Mouse (Mus musculus) frontal cortex, postnatal 25 days (tissue): ENCODE measurements at regions not wholly inside any gene's neighbourhood (a gene's known extent, or its start where the extent isn't known, plus 50 kb on each side); places are given as distances from the start of the nearest gene placed in this dataset.

Source experiments
- DNase-seq, 2 experiments: peaks; one replicate each; pipeline ENCODE4 v3.0.0; 2022; ENCODE audit warnings: low spot score in 2 of 2

DNA sequence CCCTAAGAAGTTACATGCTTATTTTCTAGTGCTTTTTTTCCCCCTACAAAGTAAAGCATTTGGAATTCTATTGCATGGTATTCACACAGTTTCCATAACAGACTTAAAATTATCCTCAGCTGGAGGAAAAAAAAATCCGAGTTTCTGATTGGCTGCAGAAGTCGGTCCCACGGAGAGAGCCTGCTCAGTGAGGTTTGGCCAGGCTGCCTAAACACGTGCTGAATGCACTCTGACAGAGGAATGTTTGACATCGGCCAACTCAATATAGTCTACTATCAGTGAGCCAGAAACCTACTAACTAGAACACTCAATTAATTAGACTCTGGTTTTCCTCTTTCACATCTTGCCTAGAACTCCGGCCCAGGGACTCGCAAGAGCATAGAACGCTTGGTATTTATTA is 204.9 kb downstream of the Rab11fip2 start:
- DNase-seq: no peak

DNA sequence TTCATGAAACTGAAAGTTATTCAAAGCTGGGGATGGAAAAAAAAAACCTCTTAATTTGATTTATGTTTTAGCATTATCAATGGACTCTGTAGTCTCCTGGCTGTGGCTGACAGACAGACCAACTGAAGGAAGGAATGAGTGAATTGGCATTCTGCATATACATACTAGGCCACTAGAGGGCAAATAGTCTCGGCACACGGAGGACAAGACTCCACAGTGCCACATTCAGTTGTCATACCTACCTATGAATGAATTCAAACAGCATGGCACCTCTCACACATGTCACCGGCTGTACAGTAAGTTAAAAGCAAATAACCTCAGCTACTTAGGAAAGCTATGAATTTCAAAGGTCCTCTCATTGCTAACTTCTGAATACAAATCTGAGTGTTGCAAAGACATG is 200.5 kb downstream of the Rab11fip2 start:
- DNase-seq: no peak

DNA sequence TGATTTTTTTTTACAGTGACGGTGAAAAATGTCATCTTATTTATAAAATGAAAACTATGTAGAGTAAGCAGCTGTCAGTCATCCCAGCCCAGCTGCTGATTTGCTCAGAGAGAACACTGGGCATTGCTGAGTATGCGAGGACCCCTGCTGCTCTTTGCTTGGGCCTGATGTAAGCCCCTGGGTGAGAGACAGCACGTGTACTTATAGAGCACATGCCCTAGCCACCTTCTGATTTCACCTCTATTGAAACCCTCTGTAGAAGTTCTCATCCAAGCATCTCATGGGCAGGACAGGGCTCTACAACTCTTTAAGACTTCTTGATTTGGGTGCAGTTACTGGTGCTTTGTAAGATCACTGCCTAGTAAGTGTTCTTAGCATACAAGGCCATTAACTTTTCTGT is 182.2 kb downstream of the Rab11fip2 start:
- DNase-seq: no peak

DNA sequence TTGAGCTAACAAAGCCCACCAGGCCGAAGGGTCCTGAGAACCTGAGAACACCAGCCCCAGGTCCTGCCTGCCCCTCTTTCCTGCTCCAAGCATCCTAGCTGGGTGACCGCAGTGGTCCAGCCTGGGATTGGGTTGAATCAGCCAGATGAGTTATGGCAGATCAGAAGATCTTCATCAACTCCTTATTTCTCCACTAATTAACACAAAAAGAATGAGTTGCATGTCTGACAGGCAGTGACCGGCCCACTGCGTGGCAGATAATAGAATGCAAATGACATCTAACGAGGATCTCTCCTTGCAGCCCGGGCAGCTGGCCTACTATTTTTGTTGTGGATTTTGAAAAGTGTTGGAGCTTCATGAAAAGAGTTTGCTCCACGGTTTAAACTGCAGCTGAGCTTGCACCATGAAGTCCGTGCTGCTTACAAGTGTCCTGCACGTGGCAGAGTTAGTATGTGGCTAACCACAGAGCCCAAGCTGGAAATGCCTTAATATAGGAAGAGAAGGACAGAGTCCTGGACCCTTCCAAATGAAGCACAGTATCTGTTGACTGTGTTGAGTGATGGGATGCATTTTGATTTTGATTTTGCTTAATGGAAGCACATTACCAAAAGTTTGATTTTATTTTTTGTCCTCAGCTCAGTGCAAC is 158.9 kb downstream of the Rab11fip2 start:
- no peak for DNase-seq

DNA sequence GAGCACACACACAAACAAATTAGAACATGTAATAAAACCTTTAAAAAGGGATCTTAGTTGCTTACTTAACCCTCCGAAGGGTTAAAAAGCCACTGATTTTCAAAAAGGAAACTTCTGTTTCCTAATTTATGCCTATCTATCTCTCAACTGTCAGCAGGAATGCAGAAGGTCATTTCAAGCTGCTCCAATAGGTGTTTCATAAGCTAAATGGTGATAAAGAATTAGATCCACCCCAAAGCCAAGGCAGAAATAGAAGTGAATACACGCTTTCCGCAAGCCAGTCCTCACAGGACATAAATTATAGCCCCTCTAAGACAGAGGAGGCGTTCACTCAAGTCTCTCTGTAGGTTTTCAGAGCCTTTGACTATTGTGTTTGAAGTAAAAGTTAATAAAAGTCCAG is 112.2 kb downstream of the Rab11fip2 start:
- DNase-seq: no peak

DNA sequence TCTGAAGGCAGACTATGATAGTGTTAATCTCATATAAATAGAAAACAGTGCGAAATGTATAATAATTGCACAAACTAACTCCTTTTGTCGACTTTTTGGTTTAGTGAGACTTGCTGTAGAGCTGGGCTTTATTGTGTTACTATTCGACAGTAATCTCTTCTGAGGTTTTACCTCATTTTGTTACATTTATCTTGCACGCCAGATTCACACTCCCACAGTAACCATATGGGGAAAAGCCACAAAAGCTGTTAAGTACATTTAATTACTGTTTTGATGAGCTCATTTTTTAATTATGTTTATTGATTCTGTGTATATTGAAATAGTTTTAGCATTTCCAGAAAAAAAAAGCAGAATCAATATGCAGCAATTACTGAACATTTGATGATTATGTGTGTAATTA is 106.3 kb downstream of the Rab11fip2 start:
- DNase-seq: no peak

DNA sequence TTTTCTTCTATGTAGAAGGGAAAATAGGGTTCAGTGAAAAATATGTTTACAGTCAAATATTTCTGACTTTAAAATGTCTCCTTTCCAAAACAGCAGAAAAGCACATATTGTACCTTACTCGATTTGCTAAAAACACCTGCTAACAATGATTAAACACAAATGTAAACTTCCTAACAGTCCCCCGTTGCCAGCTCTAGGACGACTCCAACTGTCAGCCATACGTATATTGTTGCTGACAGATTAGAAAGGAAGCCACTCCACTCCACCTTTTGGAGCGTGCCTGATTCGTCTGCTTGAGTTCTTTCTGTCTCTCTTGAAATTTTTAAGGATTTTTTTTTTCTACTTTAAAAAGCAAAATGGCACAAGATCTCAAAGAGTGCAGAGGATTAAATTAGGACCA is 105.8 kb downstream of the Rab11fip2 start:
- DNase-seq: no peak

DNA sequence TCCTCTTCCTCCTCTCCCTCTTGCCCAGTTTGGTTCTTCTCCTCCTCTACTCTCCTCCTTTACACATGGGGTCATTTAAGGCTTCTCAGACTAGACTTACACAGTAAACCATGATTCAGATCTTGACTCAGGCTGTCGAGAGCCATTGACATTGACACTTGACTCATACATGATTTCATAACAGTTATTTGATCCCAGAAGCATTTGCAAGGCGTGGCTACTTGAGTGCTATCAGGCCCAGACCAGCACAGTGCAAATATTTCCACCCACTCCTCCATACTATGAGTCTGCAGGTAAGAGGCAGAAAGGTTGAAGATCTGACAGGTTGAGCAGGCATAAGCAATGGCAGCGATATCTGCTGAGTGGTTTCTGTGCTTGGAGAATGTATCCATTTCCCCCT is 99.2 kb downstream of the Rab11fip2 start:
- no peak for DNase-seq

DNA sequence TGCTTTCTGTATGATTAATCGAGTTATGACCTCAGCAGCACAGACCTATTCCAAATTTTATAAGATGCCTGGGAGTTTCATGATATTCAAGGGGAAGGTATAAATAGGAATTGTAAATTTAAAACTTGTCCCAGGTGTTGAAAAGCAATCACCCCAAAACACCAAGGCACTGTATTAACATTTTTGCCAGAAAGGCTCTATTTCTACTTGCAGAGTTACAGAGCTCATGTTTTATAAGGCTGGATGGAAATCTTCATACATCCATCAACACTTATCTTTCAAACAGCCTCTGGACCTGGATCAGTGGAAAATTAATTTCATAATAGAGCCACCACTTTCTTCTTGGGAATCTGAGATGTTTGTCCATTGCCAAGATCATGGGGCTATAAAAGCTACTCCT is 96.6 kb downstream of the Rab11fip2 start:
- DNase-seq: no peak

DNA sequence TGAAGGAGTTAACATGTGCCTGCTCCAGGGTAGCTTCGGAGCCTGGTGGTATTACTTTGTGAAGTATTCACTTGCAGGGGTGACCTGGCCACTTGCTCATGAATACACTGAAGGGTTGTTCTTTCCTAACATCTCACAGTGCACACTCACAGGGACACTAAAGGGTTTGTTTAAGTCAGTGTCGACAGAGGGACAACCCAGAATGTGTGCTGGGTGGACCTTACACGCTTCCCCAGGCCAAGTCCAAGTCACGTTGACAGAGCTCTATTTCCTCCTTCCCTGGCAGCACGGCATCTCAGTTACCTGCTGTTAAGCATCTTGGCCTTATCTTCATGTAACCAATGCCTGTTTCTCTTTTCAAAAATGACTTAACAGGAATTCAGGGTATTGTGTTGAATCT is 92.8 kb downstream of the Rab11fip2 start:
- DNase-seq: no peak

DNA sequence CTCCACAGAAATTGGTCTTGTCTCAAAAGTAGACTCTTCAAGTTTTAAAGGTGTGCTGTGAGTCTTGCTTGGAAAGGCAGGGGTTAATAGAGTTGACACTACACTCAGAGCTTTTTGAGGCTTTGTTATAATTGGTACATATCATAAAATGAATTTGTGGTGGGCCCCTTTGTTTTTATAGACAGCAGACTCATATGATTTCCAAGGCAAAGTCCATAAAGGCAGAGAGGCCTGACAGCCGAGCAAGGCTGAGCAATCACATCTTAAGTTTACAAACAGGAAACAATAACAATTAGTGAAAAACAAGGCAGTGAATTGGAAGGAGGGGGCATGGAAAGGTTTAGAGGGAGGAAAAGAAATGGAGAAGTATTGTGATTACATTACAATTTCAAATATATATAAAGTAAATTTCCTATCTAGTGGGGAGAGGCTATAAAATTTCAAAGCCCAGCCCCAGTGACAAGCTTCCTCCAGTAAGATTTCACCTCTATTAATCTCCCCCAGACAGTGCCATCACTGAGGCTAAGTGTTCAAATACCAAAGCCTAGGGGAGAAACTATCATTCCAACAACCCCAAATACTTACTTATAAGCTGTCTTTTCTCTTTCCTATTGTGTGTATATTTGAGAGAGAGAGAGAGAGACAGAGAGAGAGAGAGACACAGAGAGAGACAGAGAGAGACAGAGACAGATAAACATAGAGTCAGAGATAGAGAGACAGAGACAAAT is 91.3 kb downstream of the Rab11fip2 start:
- DNase-seq: no peak
